Mouse (Mus musculus) urinary bladder, adult 2 months (tissue): ENCODE data around the gene Cldn7. TPM values are rescaled to one million over a fixed set of nuclear protein-coding genes. Genes with fewer than 3 reads are reported as not detected.

ENCODE experiments used
- DNase-seq: peaks from one replicate; pipeline ENCODE4 v3.0.0; 2022; ENCODE audit warnings: low spot score
- polyA plus RNA-seq: library from polyadenylated mRNA; depleted of rRNA; stranded (reverse); fragments of >200 nt; gene quantifications from 2 replicates; pipeline ENCODE4 v1.2.3, GENCODE M21; 2012

The Cldn7 gene
- polyA plus RNA-seq, 1 experiment: 69.1 TPM

GRCm38 (mm10) chr11:69991711-69992110 is 27.1 kb downstream of the Cldn7 start:
- no peak for DNase-seq

- DNase-seq: no peak
Observed at GRCm38 (mm10) chr11:69992396-69992795, 27.8 kb downstream of the Cldn7 start.

- no peak for DNase-seq
Observed at GRCm38 (mm10) chr11:69992932-69993331, 28.4 kb downstream of the Cldn7 start.

GRCm38 (mm10) chr11:69994401-69995090 is 30.0 kb downstream of the Cldn7 start:
- DNase-seq: no peak

GRCm38 (mm10) chr11:69995391-69995960 is 30.9 kb downstream of the Cldn7 start, which contains the start of gene Phf23:
Phf23 (plus strand) TSS chr11:69995777.
- DNase-seq: peak; percentile 94

- DNase-seq: no peak
Observed at GRCm38 (mm10) chr11:69996161-69997061, 31.8 kb downstream of the Cldn7 start.

- peak; percentile 91 for DNase-seq
Observed at GRCm38 (mm10) chr11:69997070-69997509, 32.5 kb downstream of the Cldn7 start.

- DNase-seq: no peak
Observed at GRCm38 (mm10) chr11:69998567-69999491, 34.2 kb downstream of the Cldn7 start.

- no peak for DNase-seq
Observed at GRCm38 (mm10) chr11:69999666-70000065, 35.1 kb downstream of the Cldn7 start.

GRCm38 (mm10) chr11:70000396-70000898 is 35.9 kb downstream of the Cldn7 start, which contains the start of gene Dvl2:
Dvl2 (plus strand) TSS chr11:70000595.
- DNase-seq: peak; percentile 74

- DNase-seq: no peak
Observed at GRCm38 (mm10) chr11:70001159-70001558, 36.6 kb downstream of the Cldn7 start.

GRCm38 (mm10) chr11:70001865-70002264 is 37.3 kb downstream of the Cldn7 start:
- no peak for DNase-seq

GRCm38 (mm10) chr11:70002471-70002870 is 37.9 kb downstream of the Cldn7 start:
- DNase-seq: no peak

- DNase-seq: no peak
Observed at GRCm38 (mm10) chr11:70005521-70005920, 40.9 kb downstream of the Cldn7 start.

- no peak for DNase-seq
Observed at GRCm38 (mm10) chr11:70010033-70010432, 45.5 kb downstream of the Cldn7 start.

- peak; percentile 14 for DNase-seq
Observed at GRCm38 (mm10) chr11:70010548-70010947, 46.0 kb downstream of the Cldn7 start.

GRCm38 (mm10) chr11:70010961-70011360 is 46.4 kb downstream of the Cldn7 start:
- DNase-seq: peak; percentile 21

- peak; percentile 17 for DNase-seq
Observed at GRCm38 (mm10) chr11:70012931-70013330, 48.4 kb downstream of the Cldn7 start.

GRCm38 (mm10) chr11:70013408-70013807 is 48.8 kb downstream of the Cldn7 start:
- DNase-seq: no peak

- DNase-seq: no peak
Observed at GRCm38 (mm10) chr11:70014051-70014450, 49.5 kb downstream of the Cldn7 start.
